21 mouse cellular contexts compared by ENCODE assay signal in genomic region chr1:93379117-93379516, GRCm38 (mm10). TPM values are rescaled to one million over a fixed set of nuclear protein-coding genes. Genes with fewer than 3 reads are reported as not detected.
DNase-seq lines count a peak whose midpoint lies in the region; ATAC-seq and TF ChIP-seq lines count a peak whose summit lies in the region.
"Had no signal": no experiment of that assay in that cellular context is flagged by ENCODE, and none has a peak within 500 bp of the region (broad histone marks: within the 10 kb centered on the region; RNA-seq: fewer than 3 reads in every experiment).

No protein-coding gene starts in this region.

- no peak overlapping the region for H3K27ac ChIP-seq in kidney, postnatal 0 days
- no peak overlapping the region for H3K27ac ChIP-seq in liver, postnatal 0 days (ENCODE audit: low read depth)
- no peak overlapping the region for H3K27ac ChIP-seq in stomach, postnatal 0 days (replicated peaks)
- H3K27ac ChIP-seq: embryonic facial prominence, embryonic 12.5 days; heart, embryonic 13.5 days; hindbrain, embryonic 12.5 days had no signal

- H3K27me3 ChIP-seq in kidney, postnatal 0 days (ENCODE audit: insufficient read depth, low read length) = no peaks in the 10 kb centered on the region
- no peaks in the 10 kb centered on the region for H3K27me3 ChIP-seq in liver, postnatal 0 days (ENCODE audit: insufficient read depth, low read length)
- no peaks in the 10 kb centered on the region for H3K27me3 ChIP-seq in stomach, postnatal 0 days (ENCODE audit: control insufficient read depth, insufficient read depth, low read length)
- H3K27me3 ChIP-seq: embryonic facial prominence, embryonic 12.5 days; hindbrain, embryonic 12.5 days had no signal

- H3K9me3 ChIP-seq in kidney, postnatal 0 days (replicated peaks; ENCODE audit: low read length) = no peaks in the 10 kb centered on the region
- no peaks in the 10 kb centered on the region for H3K9me3 ChIP-seq in liver, postnatal 0 days (ENCODE audit: low read length)
- no peaks in the 10 kb centered on the region for H3K9me3 ChIP-seq in stomach, postnatal 0 days (ENCODE audit: control insufficient read depth, low read length)
- H3K9me3 ChIP-seq: embryonic facial prominence, embryonic 12.5 days; G1E had no signal

- H3K4me2 ChIP-seq in kidney, postnatal 0 days (ENCODE audit: low read length) = no peak overlapping the region
- no peak overlapping the region for H3K4me2 ChIP-seq in liver, postnatal 0 days (ENCODE audit: low read depth, low read length)
- no peak overlapping the region for H3K4me2 ChIP-seq in stomach, postnatal 0 days (replicated peaks; ENCODE audit: low read depth)
- H3K4me2 ChIP-seq: embryonic facial prominence, embryonic 12.5 days; heart, embryonic 13.5 days; hindbrain, embryonic 12.5 days had no signal

- H3K36me3 ChIP-seq in kidney, postnatal 0 days (ENCODE audit: insufficient read depth, low read length) = no peaks in the 10 kb centered on the region
- no peaks in the 10 kb centered on the region for H3K36me3 ChIP-seq in liver, postnatal 0 days (replicated peaks; ENCODE audit: insufficient read depth, low read length)
- no peaks in the 10 kb centered on the region for H3K36me3 ChIP-seq in stomach, postnatal 0 days (ENCODE audit: control insufficient read depth, insufficient read depth, low read length)
- H3K36me3 ChIP-seq: embryonic facial prominence, embryonic 12.5 days; G1E; heart, embryonic 13.5 days; hindbrain, embryonic 12.5 days had no signal

- H3K4me1 ChIP-seq in kidney, postnatal 0 days (replicated peaks; ENCODE audit: insufficient read depth, low read length) = no peaks in the 10 kb centered on the region
- no peaks in the 10 kb centered on the region for H3K4me1 ChIP-seq in liver, postnatal 0 days (ENCODE audit: insufficient read depth)
- no peaks in the 10 kb centered on the region for H3K4me1 ChIP-seq in stomach, postnatal 0 days (replicated peaks; ENCODE audit: control insufficient read depth, insufficient read depth)
- H3K4me1 ChIP-seq: embryonic facial prominence, embryonic 12.5 days; heart, embryonic 13.5 days; hindbrain, embryonic 12.5 days had no signal

- H3K4me3 ChIP-seq in kidney, postnatal 0 days (replicated peaks; ENCODE audit: low read depth, low read length) = no peak overlapping the region
- no peak overlapping the region for H3K4me3 ChIP-seq in liver, postnatal 0 days (ENCODE audit: low read depth, low read length)
- no peak overlapping the region for H3K4me3 ChIP-seq in stomach, postnatal 0 days (ENCODE audit: low read depth, low read length)
- H3K4me3 ChIP-seq: embryonic facial prominence, embryonic 12.5 days; heart, embryonic 13.5 days; hindbrain, embryonic 12.5 days had no signal

- no peak for ATAC-seq in kidney, postnatal 0 days (replicated peaks; ENCODE audit: low FRiP score, low read depth)
- ATAC-seq in liver, postnatal 0 days = no peak
- no peak for ATAC-seq in stomach, postnatal 0 days (ENCODE audit: low FRiP score, low TSS enrichment)
- ATAC-seq: forebrain, embryonic 16.5 days; hindbrain, embryonic 16.5 days had no signal

- 0 out of 2 replicates have a peak, but pooled peaks have one; percentile 9 for TF ChIP-seq CTCF in kidney, postnatal 0 days (IDR thresholded peaks at IDR 0.05; ENCODE audit: low read depth)
- TF ChIP-seq CTCF in liver, postnatal 0 days (IDR thresholded peaks at IDR 0.05; ENCODE audit: low read depth) = peak; percentile 15; the same call in 1 of the 2 replicates
- 0 out of 2 replicates have a peak, but pooled peaks have one; percentile 21 for TF ChIP-seq CTCF in stomach, postnatal 0 days (IDR thresholded peaks at IDR 0.05; ENCODE audit: low read depth)

- H3K9ac ChIP-seq in kidney, postnatal 0 days (ENCODE audit: low read depth, low read length) = no peak overlapping the region
- H3K9ac ChIP-seq in liver, postnatal 0 days (replicated peaks) = no peak overlapping the region
- no peak overlapping the region for H3K9ac ChIP-seq in stomach, postnatal 0 days (ENCODE audit: low read length)
- H3K9ac ChIP-seq: embryonic facial prominence, embryonic 12.5 days; heart, embryonic 13.5 days; hindbrain, embryonic 12.5 days had no signal

- DNase-seq in kidney, postnatal 0 days (ENCODE audit: low spot score) = no peak
- DNase-seq in kidney, postnatal 25 days = no peak
- DNase-seq in liver, postnatal 0 days = no peak
- no peak for DNase-seq in liver
- DNase-seq in thymus, postnatal 4 days = peak; percentile 30
- no peak for DNase-seq in thymus, adult 18-20 months
- DNase-seq in stomach, postnatal 0 days (ENCODE audit: low spot score) = no peak
- DNase-seq in urinary bladder, postnatal 25 days (ENCODE audit: low spot score) = no peak
- DNase-seq: adrenal gland, postnatal 10 days; cerebellum, adult 11-12 months; cerebellum, adult 9-10 months; cerebellum, postnatal 25 days; gastrocnemius, postnatal 25 days; heart, postnatal 4 days had no signal

- WGBS in kidney, postnatal 0 days = 73% methylated on average over 5 of the region's 5 CpGs
- WGBS in liver, postnatal 0 days (ENCODE audit: insufficient replicate concordance) = 70% methylated on average over 5 of the region's 5 CpGs
- 77% methylated on average over 5 of the region's 5 CpGs for WGBS in stomach, postnatal 0 days

- TF ChIP-seq EP300 in liver, postnatal 0 days (IDR thresholded peaks at IDR 0.05; ENCODE audit: low read depth) = no peak
- TF ChIP-seq EP300 in stomach, postnatal 0 days (optimal IDR thresholded peaks at IDR 0.05) = no peak

RNA-seq across cellular contexts. Expression of gene Ano7, which starts 5.4 kb away (rescaled TPM):
- polyA plus RNA-seq in kidney, postnatal 0 days (2015; fragmentation: Nextera tagmentation; extraction: Ambion mirVana) = 0.26 and 0.31 TPM in 2 replicates
- not detected in 2 replicates for polyA plus RNA-seq in liver, postnatal 0 days (2015; fragmentation: Nextera tagmentation; extraction: Ambion mirVana)
- polyA plus RNA-seq in stomach, postnatal 0 days (2015; fragmentation: Nextera tagmentation; extraction: Ambion mirVana) = 3.7 and 4.8 TPM in 2 replicates
- polyA plus RNA-seq: forebrain, embryonic 11.5 days; G1E had no signal

RNA-seq across cellular contexts. Expression of gene Pask, which starts 35.8 kb away (rescaled TPM):
- 6.0 and 7.2 TPM in 2 replicates for polyA plus RNA-seq in kidney, postnatal 0 days (2015; fragmentation: Nextera tagmentation; extraction: Ambion mirVana)
- 1.9 and 2.3 TPM in 2 replicates for polyA plus RNA-seq in liver, postnatal 0 days (2015; fragmentation: Nextera tagmentation; extraction: Ambion mirVana)
- 2.2 and 2.6 TPM in 2 replicates for polyA plus RNA-seq in stomach, postnatal 0 days (2015; fragmentation: Nextera tagmentation; extraction: Ambion mirVana)

RNA-seq across cellular contexts. Expression of gene Ppp1r7, which starts 36.5 kb away (rescaled TPM):
- polyA plus RNA-seq in kidney, postnatal 0 days (2015; fragmentation: Nextera tagmentation; extraction: Ambion mirVana) = 47.9 and 51.4 TPM in 2 replicates
- 19.5 and 21.2 TPM in 2 replicates for polyA plus RNA-seq in liver, postnatal 0 days (2015; fragmentation: Nextera tagmentation; extraction: Ambion mirVana)
- polyA plus RNA-seq in stomach, postnatal 0 days (2015; fragmentation: Nextera tagmentation; extraction: Ambion mirVana) = 37.8 and 38.5 TPM in 2 replicates
